Mouse (Mus musculus) myocyte (in vitro differentiated cells): ENCODE measurements around the gene Plpp3. TPM values are rescaled to one million over a fixed set of nuclear protein-coding genes. Genes with fewer than 3 reads are reported as not detected.
A peak's percentile ranks its signal among the peaks of the same experiment; 100 is the strongest.

Experiments
- H3K27me3 ChIP-seq: one replicate; pipeline ENCODE4 v1.6.1; 2011; ENCODE audit not compliant: control insufficient read depth, insufficient read depth, insufficient read length
- H3K36me3 ChIP-seq: one replicate; pipeline ENCODE4 v1.6.1; 2011; ENCODE audit not compliant: control insufficient read depth, insufficient read depth
- H3K4me2 ChIP-seq: one replicate; pipeline ENCODE4 v1.6.1; 2011; ENCODE audit warnings: low read depth, control low read depth
- H3K4me3 ChIP-seq: one replicate; pipeline ENCODE4 v1.5.1; 2011; ENCODE audit warnings: mild to moderate bottlenecking, control low read depth, moderate library complexity
- H3K79me2 ChIP-seq: one replicate; pipeline ENCODE4 v1.6.1; 2011; ENCODE audit not compliant: control insufficient read depth, insufficient read depth
- H3ac ChIP-seq: one replicate; pipeline ENCODE4 v1.6.1; 2011; ENCODE audit not compliant: control insufficient read depth, insufficient read length
- CEBPB ChIP-seq: IDR thresholded peaks from 2 replicates; pipeline ENCODE4 v1.6.1; 2011; ENCODE audit warnings: mild to moderate bottlenecking, moderate library complexity; ENCODE audit not compliant: poor library complexity, insufficient read depth, severe bottlenecking
- E2F4 ChIP-seq: IDR thresholded peaks from one replicate; pipeline ENCODE4 v1.6.1; 2011; ENCODE audit warnings: mild to moderate bottlenecking, control low read depth, moderate library complexity; ENCODE audit not compliant: insufficient read depth
- MAX ChIP-seq: IDR thresholded peaks from one replicate; pipeline ENCODE4 v1.6.1; 2011; ENCODE audit warnings: low read depth, mild to moderate bottlenecking, control low read depth
- MYOD1 ChIP-seq, 3 experiments: IDR thresholded peaks; one replicate each; pipeline ENCODE4 v1.6.1; 2011; ENCODE audit warnings: control low read depth in 2 of 3, low read depth in 2 of 3, mild to moderate bottlenecking in 2 of 3, moderate library complexity in 1 of 3; ENCODE audit not compliant: insufficient read length in 2 of 3, control insufficient read depth in 1 of 3
- MYOG ChIP-seq, 3 experiments: IDR thresholded peaks; one replicate each; pipeline ENCODE4 v1.6.1; 2011; ENCODE audit warnings: control low read depth in 2 of 3, low read depth in 2 of 3, mild to moderate bottlenecking in 2 of 3; ENCODE audit not compliant: insufficient read length in 2 of 3, control insufficient read depth in 1 of 3, insufficient read depth in 1 of 3
- POLR2A ChIP-seq: IDR thresholded peaks from one replicate; pipeline ENCODE4 v1.6.1; 2011; ENCODE audit warnings: low read depth, mild to moderate bottlenecking, control low read depth, moderate library complexity; ENCODE audit not compliant: insufficient read length
- POLR2AphosphoS2 ChIP-seq: IDR thresholded peaks from one replicate; pipeline ENCODE4 v1.6.1; 2011; ENCODE audit warnings: low read depth, control low read depth; ENCODE audit not compliant: insufficient read length
- REST ChIP-seq: IDR thresholded peaks from one replicate; pipeline ENCODE4 v1.6.1; 2011; ENCODE audit warnings: mild to moderate bottlenecking, control low read depth, moderate library complexity; ENCODE audit not compliant: insufficient read depth, insufficient read length
- SRF ChIP-seq: IDR thresholded peaks from one replicate; pipeline ENCODE4 v1.6.1; 2011; ENCODE audit warnings: low read depth; ENCODE audit not compliant: control insufficient read depth, insufficient read length
- TCF12 ChIP-seq: IDR thresholded peaks from one replicate; pipeline ENCODE4 v1.6.1; 2011; ENCODE audit warnings: mild to moderate bottlenecking, control low read depth; ENCODE audit not compliant: poor library complexity, insufficient read depth, severe bottlenecking
- TCF3 ChIP-seq: IDR thresholded peaks from one replicate; pipeline ENCODE4 v1.6.1; 2011; ENCODE audit warnings: low read depth, control low read depth; ENCODE audit not compliant: insufficient read length
- USF1 ChIP-seq: IDR thresholded peaks from one replicate; pipeline ENCODE4 v1.6.1; 2011; ENCODE audit warnings: low read depth, mild to moderate bottlenecking, control low read depth, moderate library complexity
- polyA plus RNA-seq: library from polyadenylated mRNA; unstranded; fragments of >200 nt; fragmentation: generic; extraction: Trizol; gene quantifications from one replicate; pipeline ENCODE4 v1.2.1, GENCODE M21; 2012; ENCODE audit warnings: missing spikeins

Gene Plpp3
- polyA plus RNA-seq, 1 experiment, result 12.7 TPM

DNA sequence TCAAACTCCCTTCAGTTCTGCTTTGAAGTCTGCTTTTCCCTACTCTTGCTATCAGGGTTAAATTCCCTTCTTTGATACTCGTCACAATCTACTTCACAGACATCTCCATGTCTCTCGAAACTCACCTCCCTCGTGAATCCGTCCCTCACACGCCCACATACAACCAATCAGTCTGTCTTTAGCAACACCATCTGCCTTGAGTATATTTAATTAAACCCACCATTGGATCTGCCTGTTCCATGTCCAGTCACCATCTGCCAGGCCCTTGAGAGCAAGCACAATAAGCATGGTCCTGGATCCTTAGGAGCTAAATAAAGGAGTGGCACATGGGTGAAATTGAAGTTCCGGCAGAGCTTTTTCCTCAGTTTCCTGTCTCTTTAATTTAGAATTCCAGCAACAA lies 36.1 kb upstream of the Plpp3 start:
- Histone ChIP-seq H3ac (no peak overlapping the region), H3K36me3 (no peaks in the 10 kb centered on the region), H3K79me2 (no peaks in the 10 kb centered on the region), H3K4me2 (no peak overlapping the region), H3K27me3 (no peaks in the 10 kb centered on the region), H3K4me3 (no peak overlapping the region)
- TF ChIP-seq MAX, result no peak
- TF ChIP-seq USF1, result no peak
- no peak for TF ChIP-seq POLR2AphosphoS2
- TF ChIP-seq E2F4, result no peak
- TF ChIP-seq MYOD1 (IDR thresholded peaks at IDR 0.05; ENCODE audit: control insufficient read depth in 1 of 3, insufficient read length in 2 of 3, low read depth in 2 of 3), result no peak
- no peak for TF ChIP-seq TCF12
- no peak for TF ChIP-seq CEBPB
- no peak for TF ChIP-seq POLR2A
- no peak for TF ChIP-seq TCF3
- TF ChIP-seq MYOG (IDR thresholded peaks at IDR 0.05; ENCODE audit: control insufficient read depth in 1 of 3, insufficient read depth in 1 of 3, insufficient read length in 2 of 3, low read depth in 2 of 3), result no peak
- TF ChIP-seq REST, result no peak
- no peak for TF ChIP-seq SRF

DNA sequence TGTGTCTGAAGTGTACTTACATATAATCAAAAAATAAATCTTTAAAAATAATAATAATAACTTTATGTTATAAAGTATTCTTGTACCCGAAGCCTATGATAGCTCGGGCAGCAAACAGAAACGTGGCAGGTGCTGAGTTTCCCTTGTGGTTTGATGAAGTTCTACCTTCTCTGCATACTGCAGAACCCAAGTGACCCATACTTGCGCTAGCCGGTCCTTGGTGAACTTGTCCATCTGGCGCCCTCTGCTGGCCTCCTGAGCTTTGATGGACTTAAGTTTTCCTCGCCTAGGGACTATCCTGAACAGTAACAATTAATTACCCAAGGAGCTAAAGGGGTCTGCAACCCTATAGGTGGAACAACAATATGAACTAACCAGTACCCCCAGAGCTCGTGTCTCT lies 34.7 kb upstream of the Plpp3 start:
- H3K27me3 ChIP-seq, result no peaks in the 10 kb centered on the region
- no peaks in the 10 kb centered on the region for H3K36me3 ChIP-seq
- no peak overlapping the region for H3ac ChIP-seq
- no peaks in the 10 kb centered on the region for H3K79me2 ChIP-seq
- no peak overlapping the region for H3K4me3 ChIP-seq
- no peak overlapping the region for H3K4me2 ChIP-seq
- TF ChIP-seq POLR2A (no peak), USF1 (no peak), MAX (no peak), TCF12 (no peak), SRF (no peak), MYOG (IDR thresholded peaks at IDR 0.05; ENCODE audit: control insufficient read depth in 1 of 3, insufficient read depth in 1 of 3, insufficient read length in 2 of 3, low read depth in 2 of 3) (no peak), CEBPB (no peak), E2F4 (no peak), MYOD1 (IDR thresholded peaks at IDR 0.05; ENCODE audit: control insufficient read depth in 1 of 3, insufficient read length in 2 of 3, low read depth in 2 of 3) (no peak), POLR2AphosphoS2 (no peak), TCF3 (no peak), REST (no peak)

- no peak overlapping the region for H3ac ChIP-seq
- no peaks in the 10 kb centered on the region for H3K27me3 ChIP-seq
- TF ChIP-seq MAX (no peak), REST (no peak), POLR2A (no peak), MYOG (IDR thresholded peaks at IDR 0.05; ENCODE audit: control insufficient read depth in 1 of 3, insufficient read depth in 1 of 3, insufficient read length in 2 of 3, low read depth in 2 of 3) (no peak)
- H3K4me3 ChIP-seq, result no peak overlapping the region
- H3K4me2 ChIP-seq, result no peak overlapping the region
- no peaks in the 10 kb centered on the region for H3K79me2 ChIP-seq
- no peaks in the 10 kb centered on the region for H3K36me3 ChIP-seq
Observed at GRCm38 (mm10) chr4:105129212-105129611, 27.9 kb upstream of the Plpp3 start.

- Histone ChIP-seq H3K36me3 (no peaks in the 10 kb centered on the region), H3K4me2 (no peak overlapping the region), H3K79me2 (no peaks in the 10 kb centered on the region), H3ac (no peak overlapping the region), H3K27me3 (no peaks in the 10 kb centered on the region), H3K4me3 (no peak overlapping the region)
- TF ChIP-seq MAX (no peak), TCF12 (peak; percentile 27), MYOD1 (IDR thresholded peaks at IDR 0.05; ENCODE audit: control insufficient read depth in 1 of 3, insufficient read length in 2 of 3, low read depth in 2 of 3) (peak in 2 of 3 experiments; percentile 28 to 56)
Observed at GRCm38 (mm10) chr4:105131756-105132314, 25.3 kb upstream of the Plpp3 start.

DNA sequence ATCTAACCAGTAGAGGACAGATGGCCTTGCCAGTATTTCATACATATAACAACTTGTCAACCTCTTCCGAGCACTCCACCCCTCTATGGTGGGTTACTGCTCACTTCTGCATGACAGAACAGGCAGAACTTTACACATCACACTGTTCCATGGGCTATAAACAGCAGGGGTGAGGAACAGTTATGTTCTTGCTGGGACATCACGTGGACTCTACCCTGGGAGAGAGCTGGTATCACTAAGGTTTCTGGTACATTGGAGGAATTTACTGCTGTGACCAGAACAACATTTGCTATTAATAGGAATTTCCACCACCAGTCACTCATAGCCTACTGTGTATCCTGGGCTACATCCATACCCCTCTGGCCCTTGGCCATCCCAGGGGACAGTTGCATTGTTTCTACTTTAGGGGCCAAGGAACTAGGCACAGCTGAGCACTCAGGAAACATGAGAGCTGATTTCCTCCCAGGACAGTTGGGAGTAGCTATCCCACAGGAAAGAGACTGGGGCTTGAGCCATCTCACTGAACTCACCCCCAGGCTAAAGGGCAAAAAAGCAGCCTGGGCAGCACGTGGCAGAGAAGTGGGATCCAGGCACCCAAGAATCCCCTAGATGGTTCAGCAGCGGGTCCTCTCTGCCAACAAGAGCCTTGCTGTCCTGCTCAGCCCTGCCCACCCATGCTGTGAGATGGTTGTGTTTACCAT lies 23.6 kb upstream of the Plpp3 start:
- Histone ChIP-seq H3K4me2 (no peak overlapping the region), H3K79me2 (no peaks in the 10 kb centered on the region), H3ac (no peak overlapping the region), H3K36me3 (no peaks in the 10 kb centered on the region), H3K4me3 (no peak overlapping the region), H3K27me3 (no peaks in the 10 kb centered on the region)
- TF ChIP-seq POLR2A (no peak), REST (no peak), E2F4 (no peak), TCF12 (peak; percentile 13), CEBPB (no peak), USF1 (peak; percentile 49), MAX (no peak), MYOG (IDR thresholded peaks at IDR 0.05; ENCODE audit: control insufficient read depth in 1 of 3, insufficient read depth in 1 of 3, insufficient read length in 2 of 3, low read depth in 2 of 3) (peak in 1 of 3 experiments; percentile 64), POLR2AphosphoS2 (no peak), TCF3 (peak; percentile 9), MYOD1 (IDR thresholded peaks at IDR 0.05; ENCODE audit: control insufficient read depth in 1 of 3, insufficient read length in 2 of 3, low read depth in 2 of 3) (peak; percentile 31 to 59 (median 36)), SRF (no peak)
